Mouse (Mus musculus) embryo, embryonic 10.5 days (tissue): ENCODE measurements at regions not wholly inside any gene's neighbourhood (a gene's known extent, or its start where the extent isn't known, plus 50 kb on each side); places are given as distances from the start of the nearest gene placed in this dataset.
A peak's percentile ranks its signal among the peaks of the same experiment; 100 is the strongest.

ENCODE experiments used
- DNase-seq: peaks from one replicate; pipeline ENCODE4 v3.0.0-alpha.2; 2015; ENCODE audit warnings: low spot score

GRCm38 (mm10) chr4:17160500-17160899 is 2444.8 kb upstream of the Gm12353 start:
- DNase-seq, result no peak

- DNase-seq, result no peak
These were observed 2441.7 kb upstream of the Gm12353 start for GRCm38 (mm10) chr4:17163581-17163980.

- no peak for DNase-seq
These were observed 2396.5 kb upstream of the Gm12353 start for GRCm38 (mm10) chr4:17208746-17209145.

GRCm38 (mm10) chr4:17239853-17240252 is 2365.4 kb upstream of the Gm12353 start:
- peak; percentile 4 for DNase-seq

GRCm38 (mm10) chr4:17240314-17240713 is 2364.9 kb upstream of the Gm12353 start:
- no peak for DNase-seq

- DNase-seq, result no peak
These were observed 2346.1 kb upstream of the Gm12353 start for GRCm38 (mm10) chr4:17259143-17259542.

GRCm38 (mm10) chr4:17261704-17262103 is 2343.5 kb upstream of the Gm12353 start:
- no peak for DNase-seq

- no peak for DNase-seq
These were observed 2306.1 kb upstream of the Gm12353 start for GRCm38 (mm10) chr4:17299131-17299530.

- DNase-seq, result no peak
These were observed 2286.2 kb upstream of the Gm12353 start for GRCm38 (mm10) chr4:17319061-17319460.

- DNase-seq, result no peak
These were observed 2257.2 kb upstream of the Gm12353 start for GRCm38 (mm10) chr4:17348026-17348425.

GRCm38 (mm10) chr4:17360796-17361195 is 2244.5 kb upstream of the Gm12353 start:
- no peak for DNase-seq
